Mouse (Mus musculus) embryo, embryonic 10 days (tissue): ENCODE data around the gene Mthfsd.
A peak's percentile ranks its signal among the peaks of the same experiment; 100 is the strongest.

Experiments used
- DNase-seq: peaks from one replicate; pipeline ENCODE4 v3.0.0-alpha.2; 2015; ENCODE audit warnings: low spot score

The Mthfsd gene

GRCm38 (mm10) chr8:121073174-121074107 is 34.8 kb downstream of the Mthfsd start:
- peak; percentile 35 for DNase-seq

- no peak for DNase-seq
Measured at GRCm38 (mm10) chr8:121072406-121073130, 35.6 kb downstream of the Mthfsd start.

DNA sequence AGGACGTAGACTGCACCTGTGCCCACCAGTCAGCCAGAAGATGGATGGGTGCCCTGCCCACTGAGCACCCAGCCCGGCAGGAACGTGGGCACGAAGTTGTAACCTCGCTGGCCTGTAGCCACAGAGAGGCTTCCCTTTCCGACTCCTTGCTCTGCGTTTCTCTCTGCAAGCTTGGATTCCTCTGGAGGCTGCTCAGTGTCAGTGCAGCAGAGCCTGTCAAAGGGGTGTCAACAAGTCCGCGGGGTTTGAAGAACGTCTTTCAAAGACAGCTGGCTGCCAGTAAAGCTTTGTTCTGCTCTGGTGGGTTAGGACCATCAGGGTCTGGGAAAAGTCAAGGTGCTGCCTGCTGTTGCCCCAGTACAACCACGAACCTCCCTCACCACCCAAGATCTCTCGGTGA is 36.7 kb downstream of the Mthfsd start:
- DNase-seq, result peak; percentile 69

- DNase-seq, result peak; percentile 72
Measured at GRCm38 (mm10) chr8:121063649-121064048, 44.5 kb downstream of the Mthfsd start.

DNA sequence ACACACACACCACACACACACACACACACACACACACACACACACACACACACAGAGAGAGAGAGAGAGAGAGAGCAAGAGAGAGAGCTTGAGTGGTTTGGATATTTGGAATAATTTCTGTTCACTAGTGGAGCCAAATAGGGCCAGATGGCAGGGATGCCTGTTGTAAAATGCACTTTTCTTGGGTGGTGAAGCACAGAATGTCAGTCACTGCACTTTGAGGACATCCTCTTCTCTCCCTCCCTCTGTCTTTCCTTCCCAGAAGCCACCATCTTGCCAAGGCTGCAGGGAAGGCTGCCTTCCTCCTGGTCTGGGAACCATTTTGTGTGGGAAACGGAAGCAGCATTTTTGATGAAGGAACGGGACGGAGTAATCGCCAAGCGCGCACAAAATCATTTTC is 45.7 kb downstream of the Mthfsd start:
- DNase-seq, result no peak

DNA sequence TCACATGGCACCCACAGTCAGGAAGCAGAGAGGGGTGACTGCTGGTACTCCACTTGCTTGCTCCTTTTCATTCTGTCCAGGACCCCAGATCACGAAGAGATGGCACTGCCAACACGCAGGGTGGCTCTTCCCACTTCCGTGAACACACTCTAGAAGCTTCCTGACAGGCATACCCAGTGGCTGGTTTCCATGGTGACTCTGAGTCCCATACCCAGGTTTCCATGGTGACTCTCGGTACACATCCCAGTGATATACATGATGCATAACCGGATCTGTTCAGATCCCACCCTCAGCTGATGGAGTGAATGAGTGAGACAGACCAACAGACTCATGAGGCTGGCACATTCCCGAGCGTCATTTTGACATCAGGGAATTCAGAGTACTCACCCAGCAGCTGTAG is 49.1 kb downstream of the Mthfsd start:
- DNase-seq, result no peak

- DNase-seq, result no peak
Measured at GRCm38 (mm10) chr8:121058081-121058480, 50.1 kb downstream of the Mthfsd start.

DNA sequence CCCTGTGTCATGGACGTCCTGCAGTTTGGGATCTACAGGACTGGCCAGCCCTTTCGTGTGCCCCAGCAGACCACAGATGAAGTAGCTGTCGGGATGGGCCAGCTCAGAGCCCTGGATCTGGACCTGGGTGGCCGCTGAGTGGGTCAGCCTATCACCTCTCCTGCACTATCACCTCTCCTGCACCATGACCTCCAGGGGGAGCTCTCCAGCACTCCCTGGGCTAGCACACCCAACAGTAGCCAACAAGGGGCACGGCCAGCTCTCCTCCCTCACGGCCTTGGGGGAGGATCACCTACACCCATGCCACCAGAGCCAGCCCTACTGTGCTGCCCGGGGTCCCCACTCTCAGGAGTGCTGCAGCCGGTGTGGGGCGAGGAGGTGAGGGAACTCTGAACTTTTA is 60.8 kb downstream of the Mthfsd start:
- no peak for DNase-seq

DNA sequence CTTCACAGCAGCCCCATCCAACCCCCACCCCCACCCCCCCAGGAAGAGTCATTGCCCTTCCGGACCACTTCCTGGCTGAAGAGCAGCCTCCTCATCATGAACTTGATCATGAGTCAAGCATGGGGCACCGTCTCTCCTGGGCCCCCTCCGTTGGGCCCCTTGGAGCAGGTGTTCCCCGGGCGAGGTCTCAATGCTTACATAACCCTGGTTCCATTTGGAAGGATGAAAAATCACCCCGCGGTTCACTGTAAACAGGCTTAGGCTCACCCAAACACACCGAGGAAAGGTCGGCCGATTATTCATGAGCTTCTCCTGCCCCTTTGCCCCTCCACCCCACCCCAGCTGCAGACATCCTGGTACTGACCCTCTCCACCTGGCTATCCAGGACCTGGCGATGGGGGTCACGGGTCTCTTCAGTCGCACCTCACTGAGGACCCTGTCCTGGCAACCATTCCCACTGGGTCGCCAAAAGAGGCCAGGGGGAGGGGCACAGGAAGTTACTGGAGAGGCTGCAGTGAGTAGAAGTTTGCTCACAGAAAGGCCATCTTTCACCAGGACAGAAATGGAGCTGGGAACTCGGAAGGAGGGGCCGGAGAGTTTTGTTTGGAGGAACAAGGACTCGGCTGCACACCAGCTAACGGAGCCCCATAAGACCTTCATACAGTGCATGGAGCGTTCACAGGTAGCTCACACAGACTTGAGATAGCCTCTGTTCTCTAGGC is 64.3 kb downstream of the Mthfsd start:
- DNase-seq, result peak; percentile 18
